Mouse (Mus musculus): ENCODE results near the gene Zfp619.
"Not testable (repeated sequence)": the region's sequence is repeated elsewhere in the genome, so short reads cannot be mapped to it uniquely, and the experiment has no call there.

Gene Zfp619

GRCm38 (mm10) chr7:39589044-39589443 lies 71.5 kb downstream of the Zfp619 start:
- not testable (repeated sequence) for DNase-seq (ENCODE audit: low read depth)
